Mouse (Mus musculus) embryonic fibroblast, embryonic 13.5 days (primary cell): ENCODE results near the gene Serpine2.

Source experiments
- CTCF ChIP-seq: IDR thresholded peaks from 2 replicates; pipeline ENCODE4 v1.5.1; 2011; ENCODE audit warnings: mild to moderate bottlenecking, control low read depth, low read length, moderate library complexity, borderline replicate concordance; ENCODE audit not compliant: insufficient read depth
- POLR2A ChIP-seq: IDR thresholded peaks from 2 replicates; pipeline ENCODE4 v1.6.1; 2011; ENCODE audit warnings: low read depth, mild to moderate bottlenecking, control low read depth, low read length, moderate library complexity

GRCm38 (mm10) chr1:79819296-79819879 lies 41.6 kb downstream of the Serpine2 start:
- no peak for TF ChIP-seq POLR2A
- TF ChIP-seq CTCF: no peak
